Mouse (Mus musculus): ENCODE measurements at regions not wholly inside any gene's neighbourhood (a gene's known extent, or its start where the extent isn't known, plus 50 kb on each side); places are given as distances from the start of the nearest gene placed in this dataset.
A peak's percentile ranks its signal among the peaks of the same experiment; 100 is the strongest.
"Not testable (repeated sequence)": the region's sequence is repeated elsewhere in the genome, so short reads cannot be mapped to it uniquely, and the experiment has no call there.

DNA sequence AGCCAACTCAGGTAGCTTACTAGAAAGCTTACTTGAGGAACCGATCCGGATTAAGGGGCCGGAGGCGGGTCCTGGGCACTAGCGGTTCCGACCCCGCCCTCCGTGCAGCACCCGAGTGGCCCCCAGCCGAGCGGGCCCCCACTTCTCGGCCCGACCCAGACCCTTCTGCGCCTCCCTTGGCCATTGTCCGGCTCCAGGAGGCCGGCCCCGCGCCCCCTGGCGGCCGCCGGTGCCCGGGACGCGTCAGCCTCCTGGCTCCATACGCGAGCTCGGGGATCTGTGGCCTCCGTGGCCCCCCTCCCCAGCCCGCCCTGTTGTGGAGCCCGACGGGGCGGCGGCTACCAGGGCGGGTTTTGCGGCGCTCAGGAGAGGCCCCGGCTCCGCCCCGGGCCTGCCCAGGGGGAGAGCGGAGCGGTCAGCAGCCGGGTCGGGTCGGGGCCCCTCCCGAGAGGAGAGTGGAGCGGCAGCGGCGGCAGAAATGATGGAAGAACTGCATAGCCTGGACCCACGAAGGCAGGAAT, 94.3 kb upstream of the Zfp986 start:
- peak in 1 of 2 experiments; percentile 8 for DNase-seq (ENCODE audit: low read depth in 2 of 2, low spot score in 2 of 2)

GRCm38 (mm10) chr4:145774884-145775283, 93.7 kb upstream of the Zfp986 start:
- not testable (repeated sequence) for DNase-seq (ENCODE audit: low read depth in 2 of 2, low spot score in 2 of 2)

DNA sequence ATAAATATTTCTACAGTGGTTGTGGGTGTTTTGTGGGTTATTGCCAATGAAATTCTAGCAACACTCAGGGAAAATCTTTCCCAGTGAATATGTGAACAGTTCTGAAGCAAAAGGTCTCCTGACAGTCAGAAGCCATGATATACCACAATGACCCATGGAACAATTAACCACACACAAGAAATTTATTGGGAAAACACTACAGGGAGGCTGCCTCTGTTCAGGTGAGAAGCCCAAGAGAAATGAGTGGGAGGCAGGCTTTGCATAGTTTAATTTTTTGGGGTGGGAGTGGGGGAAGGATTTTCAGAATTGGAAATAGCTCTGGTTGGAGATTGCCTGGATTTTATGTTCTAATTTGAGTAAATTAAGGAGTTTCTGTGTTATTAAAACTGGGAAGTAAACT, 92.1 kb upstream of the Zfp986 start:
- not testable (repeated sequence) for DNase-seq (ENCODE audit: low read depth in 2 of 2, low spot score in 2 of 2)

DNA sequence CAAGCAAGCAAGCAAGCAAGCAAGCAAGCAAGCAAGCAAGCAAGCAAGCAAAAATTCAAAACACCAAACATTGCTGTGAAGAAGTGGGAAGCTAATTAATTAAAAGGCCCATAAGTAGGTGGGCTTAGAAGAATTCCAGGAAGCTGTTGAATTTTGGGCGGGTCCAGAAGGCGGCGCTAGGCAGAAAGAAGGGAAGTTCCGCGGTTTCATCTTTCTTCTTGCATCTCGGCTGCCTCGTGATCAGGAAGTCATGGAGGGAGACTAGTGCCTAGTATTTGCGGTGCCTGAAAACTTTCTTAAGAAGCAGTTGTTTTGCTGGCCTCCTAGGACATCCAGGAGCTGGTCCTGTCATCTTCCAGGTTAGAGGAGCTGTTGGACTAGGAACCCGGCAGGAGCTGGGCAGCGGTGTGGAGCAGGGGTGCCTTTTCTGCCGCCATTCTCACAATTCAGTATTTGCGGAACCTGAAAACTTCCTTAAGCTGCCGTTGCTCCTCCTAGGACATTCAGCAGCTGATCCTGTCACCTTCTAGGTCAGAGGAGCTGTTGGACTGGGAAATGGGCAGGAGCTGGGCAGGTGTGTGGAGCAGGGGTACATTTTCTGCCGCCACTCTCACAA, 87.2 kb upstream of the Zfp986 start:
- DNase-seq (ENCODE audit: low read depth in 2 of 2, low spot score in 2 of 2) = not testable (repeated sequence)

GRCm38 (mm10) chr4:145814674-145815073, 53.9 kb upstream of the Zfp986 start:
- DNase-seq (ENCODE audit: low read depth in 2 of 2, low spot score in 2 of 2) = not testable (repeated sequence)
